Comparison of ENCODE assay signal across 8 mouse cellular contexts in genomic region chr13:21169657-21170430, GRCm38 (mm10). TPM values are rescaled to one million over a fixed set of nuclear protein-coding genes. Genes with fewer than 3 reads are reported as not detected.
DNase-seq lines count a peak whose midpoint lies in the region.

No protein-coding gene starts in this region.

- intact Hi-C loops in left cerebral cortex, postnatal 36 days (cut with DNase I): loop anchor here (5.0 to 10.0 kb wide), 6 partner anchors 47 to 855 kb away; partner anchors contain the start of genes Hist1h2ai, Hist1h2bl and Hist1h3h

- DNase-seq in adrenal gland, adult 18-20 months (ENCODE audit: low spot score in 2 of 2): peak; percentile 74 to 82
- DNase-seq in embryo, embryonic 10 days (ENCODE audit: low spot score): peak; percentile 89
- peak; percentile 65 for DNase-seq in gastrocnemius, postnatal 10 days
- peak; percentile 95 for DNase-seq in induced T-regulatory cell, adult 2 months (ENCODE audit: low read depth)
- peak; percentile 72 to 75 for DNase-seq in left cerebral cortex, postnatal 36 days (ENCODE audit: low spot score in 2 of 2)
- peak; percentile 87 for DNase-seq in mesoderm, embryonic 11.5 days (ENCODE audit: low read depth, low spot score)
- DNase-seq in right cerebral cortex, postnatal 25 days: peak; percentile 69
- DNase-seq in urinary bladder, postnatal 36 days (ENCODE audit: low spot score in 2 of 2): peak; percentile 72 to 78

RNA-seq across cellular contexts. Expression of gene Trim27, which starts 9.4 kb away (rescaled TPM):
- 10 to 100 TPM; 45.3 to 49.9 TPM for total RNA-seq in adrenal gland, adult 18-20 months (2021)
- 10 to 100 TPM; 27.9 to 36.8 TPM for total RNA-seq in gastrocnemius, postnatal 10 days (2021)
- 10 to 100 TPM; 34.0 TPM for total RNA-seq in left cerebral cortex, postnatal 36 days (2021)

RNA-seq across cellular contexts. Expression of gene Olfr1368, which starts 24.2 kb away (rescaled TPM):
- not detected for total RNA-seq in adrenal gland, adult 18-20 months (2021)
- not detected for total RNA-seq in gastrocnemius, postnatal 10 days (2021)
- total RNA-seq in left cerebral cortex, postnatal 36 days (2021): not detected

RNA-seq across cellular contexts. Expression of gene Olfr263, which starts 40.4 kb away (rescaled TPM):
- total RNA-seq in adrenal gland, adult 18-20 months (2021): not detected
- not detected for total RNA-seq in gastrocnemius, postnatal 10 days (2021)
- not detected for total RNA-seq in left cerebral cortex, postnatal 36 days (2021)

RNA-seq across cellular contexts. Expression of gene Olfr1369-ps1, which starts 58.6 kb away (rescaled TPM):
- not detected for total RNA-seq in adrenal gland, adult 18-20 months (2021)
- total RNA-seq in gastrocnemius, postnatal 10 days (2021): not detected
- not detected for total RNA-seq in left cerebral cortex, postnatal 36 days (2021)

Comparison
In these comparisons a context has a peak if more than half of its experiments do, and no peak if none do; other contexts are left out.
1. Peak in every context shown above with its lines: DNase-seq.